Mouse (Mus musculus) lung, postnatal 0 days (tissue): Measurements from ENCODE around the gene Il20. TPM values are rescaled to one million over a fixed set of nuclear protein-coding genes. Genes with fewer than 3 reads are reported as not detected.

Source experiments
- ATAC-seq: fragments of 200-750 bp; cut with Nextera tagmentation; 2 replicates; pipeline ENCODE4 v1.8.0; 2017; ENCODE audit warnings: moderate library complexity
- DNase-seq: peaks from one replicate; pipeline ENCODE4 v3.0.0-alpha.2; 2016; ENCODE audit warnings: low spot score
- H3K27ac ChIP-seq: fragments of 300-500 bp; sonication (generic); 2 replicates; pipeline ENCODE4 v1.5.1; 2014; ENCODE audit warnings: antibody characterized with exemption, mild to moderate bottlenecking, low read length, mixed read lengths
- H3K27me3 ChIP-seq: fragments of 300-500 bp; sonication (generic); replicated peaks from 2 replicates; pipeline ENCODE4 v1.6.1; 2014; ENCODE audit warnings: low read length, mixed read lengths; ENCODE audit not compliant: insufficient read depth
- H3K36me3 ChIP-seq: fragments of 300-500 bp; sonication (generic); 2 replicates; pipeline ENCODE4 v1.6.1; 2014; ENCODE audit warnings: low read length, mixed read lengths; ENCODE audit not compliant: insufficient read depth
- H3K4me1 ChIP-seq: fragments of 300-500 bp; sonication (generic); 2 replicates; pipeline ENCODE4 v1.6.1; 2014; ENCODE audit warnings: antibody characterized with exemption, low read depth, low read length, mixed read lengths; ENCODE audit not compliant: insufficient read depth
- H3K4me2 ChIP-seq: fragments of 300-500 bp; sonication (generic); replicated peaks from 2 replicates; pipeline ENCODE4 v1.6.1; 2014; ENCODE audit warnings: low read depth, mild to moderate bottlenecking, low read length, moderate library complexity, mixed read lengths
- H3K4me3 ChIP-seq: fragments of 300-500 bp; sonication (generic); 2 replicates; pipeline ENCODE4 v1.5.1; 2014; ENCODE audit warnings: low read depth, low read length
- H3K9ac ChIP-seq: fragments of 300-500 bp; sonication (generic); replicated peaks from 2 replicates; pipeline ENCODE4 v1.6.1; 2014; ENCODE audit warnings: low read depth, mild to moderate bottlenecking
- H3K9me3 ChIP-seq: fragments of 300-500 bp; sonication (generic); 2 replicates; pipeline ENCODE4 v1.6.1; 2016; ENCODE audit warnings: low read length, mixed read lengths
- CTCF ChIP-seq: IDR thresholded peaks from 2 replicates; pipeline ENCODE4 v1.5.1; 2016; ENCODE audit warnings: antibody characterized with exemption, mild to moderate bottlenecking
- EP300 ChIP-seq: IDR thresholded peaks from 2 replicates; pipeline ENCODE4 v1.6.1; 2016; ENCODE audit warnings: antibody characterized with exemption, mild to moderate bottlenecking, control low read depth
- WGBS: fragments of 180-500 bp; shearing (Covaris S2); extraction: QIAGEN DNeasy Blood & Tissue Kit; methylation state at CpG from one replicate; pipeline ENCODE4 v1.1.7; 2014; 5-methylcytosine and 5-hydroxymethylcytosine counted together
- polyA plus RNA-seq: library from polyadenylated mRNA; unstranded; fragments of >200 nt; fragmentation: Nextera tagmentation; extraction: Ambion mirVana; gene quantifications from 2 replicates; pipeline ENCODE4 v1.2.1, GENCODE M21; 2015

Gene Il20
- polyA plus RNA-seq, 1 experiment from 2014 or later: not detected

DNA sequence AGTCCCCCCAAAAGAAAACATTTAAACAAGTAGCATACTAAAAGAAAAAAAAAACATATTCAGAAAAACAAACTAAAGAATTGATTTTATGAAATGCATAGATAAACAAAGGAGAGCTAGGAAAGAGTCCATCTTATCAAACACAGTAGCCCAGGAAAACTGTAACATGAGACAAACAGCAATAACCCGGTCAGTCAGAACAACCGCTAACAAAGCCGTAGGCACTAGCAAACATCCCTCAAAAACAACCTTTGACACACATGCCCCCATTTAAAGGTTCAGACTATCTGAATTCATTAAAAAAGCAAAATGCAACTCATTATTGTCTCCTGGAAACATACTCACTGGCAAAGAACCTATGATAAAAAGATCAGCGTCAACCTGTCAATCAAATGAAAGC lies 53.8 kb downstream of the Il20 start:
- H3K4me3 ChIP-seq: no peak overlapping the region
- H3K4me2 ChIP-seq: no peak overlapping the region
- H3K27me3 ChIP-seq: no peaks in the 10 kb centered on the region
- no peak overlapping the region for H3K9ac ChIP-seq
- TF ChIP-seq EP300 (no peak), CTCF (no peak)
- no peaks in the 10 kb centered on the region for H3K4me1 ChIP-seq
- H3K27ac ChIP-seq: no peak overlapping the region
- no peak for DNase-seq
- 75% methylated on average over 4 of the region's 4 CpGs for WGBS
- no peaks in the 10 kb centered on the region for H3K36me3 ChIP-seq
- no peak for ATAC-seq
- H3K9me3 ChIP-seq: no peaks in the 10 kb centered on the region

Other genes with a start within 250 kb of the Il20 start
- 0.06 and 0.08 TPM in 2 replicates for gene C4bp, start 249.8 kb downstream of the Il20 start, polyA plus RNA-seq
- not detected in 2 replicates for gene Gm29427, start 195.7 kb downstream of the Il20 start, polyA plus RNA-seq
- gene Yod1, start 194.1 kb downstream of the Il20 start, polyA plus RNA-seq: 15.0 and 17.1 TPM in 2 replicates
- gene Pfkfb2, start 182.2 kb downstream of the Il20 start, polyA plus RNA-seq: 12.8 and 13.5 TPM in 2 replicates
- 53.1 and 60.9 TPM in 2 replicates for gene AA986860, start 179.5 kb downstream of the Il20 start, polyA plus RNA-seq
- gene Fcamr, start 110.5 kb downstream of the Il20 start, polyA plus RNA-seq: 0.06 and 0.27 TPM in 2 replicates
- 0.08 and 0.26 TPM in 2 replicates for gene Pigr, start 84.8 kb downstream of the Il20 start, polyA plus RNA-seq
- gene Fcmr, start 45.8 kb downstream of the Il20 start, polyA plus RNA-seq: 0.37 and 0.82 TPM in 2 replicates
- not detected in 2 replicates for gene Il24, start 24.0 kb downstream of the Il20 start, polyA plus RNA-seq
- not detected in 2 replicates for gene Il19, start 28.7 kb upstream of the Il20 start, polyA plus RNA-seq
- gene Il10, start 108.4 kb upstream of the Il20 start, polyA plus RNA-seq: not detected in 2 replicates
- gene Mapkapk2, start 186.4 kb upstream of the Il20 start, polyA plus RNA-seq: 62.4 and 65.0 TPM in 2 replicates
- 3.4 and 4.7 TPM in 2 replicates for gene Dyrk3, start 226.9 kb upstream of the Il20 start, polyA plus RNA-seq
- gene Eif2d, start 241.7 kb upstream of the Il20 start, polyA plus RNA-seq: 36.3 and 42.5 TPM in 2 replicates